Mouse (Mus musculus) retina, adult 2 months (tissue): ENCODE results near the gene Wbp1l.
A peak's percentile ranks its signal among the peaks of the same experiment; 100 is the strongest.

Source experiments
- DNase-seq: peaks from one replicate; pipeline ENCODE4 v3.0.0-alpha.2; 2012; ENCODE audit warnings: low read depth, low spot score

The Wbp1l gene

GRCm38 (mm10) chr19:46658348-46658747, 59.5 kb downstream of the Wbp1l start:
- DNase-seq: no peak

GRCm38 (mm10) chr19:46658851-46659250, 60.0 kb downstream of the Wbp1l start:
- DNase-seq: no peak

- DNase-seq: no peak
Measured at GRCm38 (mm10) chr19:46661511-46661910, 62.6 kb downstream of the Wbp1l start.

- DNase-seq: no peak
Measured at GRCm38 (mm10) chr19:46662214-46662613, 63.3 kb downstream of the Wbp1l start.

- DNase-seq: no peak
Measured at GRCm38 (mm10) chr19:46662784-46663183, 63.9 kb downstream of the Wbp1l start.

- DNase-seq: no peak
Measured at GRCm38 (mm10) chr19:46665474-46665873, 66.6 kb downstream of the Wbp1l start.

- DNase-seq: no peak
Measured at GRCm38 (mm10) chr19:46667300-46667699, 68.4 kb downstream of the Wbp1l start.

GRCm38 (mm10) chr19:46668263-46668662, 69.4 kb downstream of the Wbp1l start:
- DNase-seq: no peak

- no peak for DNase-seq
Measured at GRCm38 (mm10) chr19:46669802-46670201, 70.9 kb downstream of the Wbp1l start.

GRCm38 (mm10) chr19:46670691-46671090, 71.8 kb downstream of the Wbp1l start:
- DNase-seq: peak; percentile 48

GRCm38 (mm10) chr19:46672766-46673418, 74.0 kb downstream of the Wbp1l start, which contains the start of gene Cyp17a1:
TSS of gene Cyp17a1 (minus strand) at chr19:46673172.
- DNase-seq: no peak

- no peak for DNase-seq
Measured at GRCm38 (mm10) chr19:46675641-46676040, 76.8 kb downstream of the Wbp1l start.

- DNase-seq: no peak
Measured at GRCm38 (mm10) chr19:46679720-46680383, 81.0 kb downstream of the Wbp1l start.

GRCm38 (mm10) chr19:46689460-46690372, 90.8 kb downstream of the Wbp1l start, which contains the start of gene Borcs7:
TSS of gene Borcs7 (plus strand) at chr19:46689906.
- peak; percentile 73 for DNase-seq

GRCm38 (mm10) chr19:46690387-46690786, 91.5 kb downstream of the Wbp1l start:
- DNase-seq: no peak

- no peak for DNase-seq
Measured at GRCm38 (mm10) chr19:46691078-46691477, 92.2 kb downstream of the Wbp1l start.

GRCm38 (mm10) chr19:46693146-46693545, 94.3 kb downstream of the Wbp1l start:
- DNase-seq: no peak

- DNase-seq: no peak
Measured at GRCm38 (mm10) chr19:46696482-46696881, 97.6 kb downstream of the Wbp1l start.

GRCm38 (mm10) chr19:46696943-46697342, 98.1 kb downstream of the Wbp1l start:
- no peak for DNase-seq

GRCm38 (mm10) chr19:46697840-46698517, 99.1 kb downstream of the Wbp1l start:
- DNase-seq: no peak

GRCm38 (mm10) chr19:46699011-46699481, 100.2 kb downstream of the Wbp1l start:
- no peak for DNase-seq
